Mouse (Mus musculus): ENCODE data around the gene Ctu1.

- TF ChIP-seq CTCF (IDR thresholded peaks at IDR 0.05; ENCODE audit: low read depth) (no peak), EP300 (IDR thresholded peaks at IDR 0.05; ENCODE audit: low read depth) (no peak)
Observed at GRCm38 (mm10) chr7:43625794-43626422, 45.9 kb upstream of the Ctu1 start.
